Mouse (Mus musculus) liver, adult 2 months (tissue): ENCODE results near the gene Olfr635. TPM values are rescaled to one million over a fixed set of nuclear protein-coding genes. Genes with fewer than 3 reads are reported as not detected.

ENCODE experiments used
- DNase-seq: peaks from one replicate; pipeline ENCODE4 v3.0.0-alpha.2; 2011; ENCODE audit warnings: low read depth, low spot score; ENCODE audit errors: extremely low read depth
- H3K27ac ChIP-seq: fragments of 200-500 bp; replicated peaks from 2 replicates; pipeline ENCODE4 v1.5.1; 2012; ENCODE audit warnings: low read depth, mild to moderate bottlenecking, control low read depth, inconsistent platforms, low read length; ENCODE audit not compliant: insufficient read depth
- H3K27me3 ChIP-seq: fragments of 200-500 bp; 2 replicates; pipeline ENCODE4 v1.6.1; 2012; ENCODE audit warnings: mild to moderate bottlenecking, moderate library complexity, low read length, inconsistent platforms; ENCODE audit not compliant: control insufficient read depth, insufficient read depth
- H3K36me3 ChIP-seq: fragments of 200-500 bp; 2 replicates; pipeline ENCODE4 v1.6.1; 2012; ENCODE audit warnings: low read length, inconsistent platforms; ENCODE audit not compliant: control insufficient read depth, insufficient read depth
- H3K4me1 ChIP-seq: fragments of 200-500 bp; 2 replicates; pipeline ENCODE4 v1.6.1; 2011; ENCODE audit warnings: low read length; ENCODE audit not compliant: control insufficient read depth, insufficient read depth
- H3K4me3 ChIP-seq: fragments of 200-500 bp; 2 replicates; pipeline ENCODE4 v1.5.1; 2011; ENCODE audit warnings: low read depth, mild to moderate bottlenecking, control low read depth, low read length, moderate library complexity; ENCODE audit not compliant: insufficient read depth
- H3K79me2 ChIP-seq: fragments of 200-500 bp; 2 replicates; pipeline ENCODE4 v1.6.1; 2012; ENCODE audit warnings: inconsistent platforms, mild to moderate bottlenecking, low read length, moderate library complexity; ENCODE audit not compliant: control insufficient read depth, insufficient read depth
- H3K9ac ChIP-seq: fragments of 200-500 bp; 2 replicates; pipeline ENCODE4 v1.6.1; 2012; ENCODE audit warnings: low read depth, mild to moderate bottlenecking, control low read depth, inconsistent platforms, low read length
- CTCF ChIP-seq: fragments of 200-500 bp; IDR thresholded peaks from 2 replicates; pipeline ENCODE4 v1.5.1; 2011; ENCODE audit warnings: low read depth, low read length, control low read depth
- POLR2A ChIP-seq: fragments of 200-500 bp; IDR thresholded peaks from 2 replicates; pipeline ENCODE4 v1.6.1; 2011; ENCODE audit warnings: low read length, control low read depth; ENCODE audit not compliant: insufficient read depth; ENCODE audit errors: extremely low read depth
- WGBS: fragments of 180-500 bp; shearing (Covaris S2); methylation state at CpG from one replicate; pipeline ENCODE4 v1.1.7; 2018; 5-methylcytosine and 5-hydroxymethylcytosine counted together
- polyA plus RNA-seq: library from polyadenylated mRNA; depleted of rRNA; stranded (reverse); fragments of >200 nt; gene quantifications from 2 replicates; pipeline ENCODE4 v1.2.3, GENCODE M21; 2012
- total RNA-seq: library from RNA; depleted of rRNA; stranded (reverse); fragments of >200 nt; gene quantifications from 2 replicates; pipeline ENCODE4 v1.2.3, GENCODE M21; 2014

Gene Olfr635
- total and polyA plus RNA-seq, 2 experiments, result not detected

DNA sequence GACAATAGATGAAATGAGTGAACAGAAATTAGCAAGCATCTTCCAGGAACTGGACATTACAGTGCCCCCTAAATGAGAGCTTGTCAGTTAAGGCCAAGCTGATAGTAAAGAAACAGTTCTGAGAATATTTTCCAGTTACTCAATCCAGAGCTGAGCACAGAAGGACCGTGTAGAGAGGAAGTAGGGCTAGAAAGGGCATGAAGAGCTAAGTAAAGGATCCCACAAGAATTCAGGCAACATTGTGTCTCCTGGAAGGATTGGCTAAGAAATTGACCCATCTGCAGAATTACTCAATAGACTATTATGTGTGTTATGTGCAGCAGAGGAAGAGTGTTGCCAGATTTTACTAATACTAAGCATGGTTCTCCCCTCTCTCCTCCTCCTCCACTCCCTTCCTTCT lies 830 bp downstream of the Olfr635 start:
- DNase-seq, result no peak
- Histone ChIP-seq H3K79me2 (no peaks in the 10 kb centered on the region), H3K27ac (no peak overlapping the region), H3K4me1 (no peaks in the 10 kb centered on the region), H3K4me3 (no peak overlapping the region), H3K36me3 (no peaks in the 10 kb centered on the region), H3K9ac (no peak overlapping the region), H3K27me3 (no peaks in the 10 kb centered on the region)
- no peak for TF ChIP-seq POLR2A
- TF ChIP-seq CTCF, result no peak
- WGBS, result 44% methylated on average over 1 of the region's 1 CpGs

DNA sequence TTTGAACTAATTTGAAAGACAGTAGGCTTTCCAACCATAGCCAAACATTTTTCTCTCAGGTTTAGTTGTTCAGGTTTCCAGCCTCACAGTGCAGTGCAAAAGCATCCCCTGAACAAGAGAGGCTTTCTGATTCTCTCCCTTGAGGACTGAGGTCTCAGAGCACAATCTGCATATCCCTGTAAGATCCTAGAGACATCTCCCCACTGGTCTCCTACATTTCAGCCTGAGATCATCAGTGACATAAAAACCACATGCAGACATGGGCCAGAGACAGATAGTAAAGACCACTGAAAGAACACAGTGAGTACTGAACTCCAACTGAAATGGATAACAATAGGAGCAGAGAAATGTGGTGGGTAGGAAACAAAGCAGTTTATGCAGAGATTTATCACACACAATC lies 27.5 kb downstream of the Olfr635 start, which contains the start of gene Olfr638:
Olfr638 (plus strand) TSS at position 301 of the 400 bp plus-strand sequence.
- Histone ChIP-seq H3K4me1 (no peaks in the 10 kb centered on the region), H3K27me3 (no peaks in the 10 kb centered on the region), H3K27ac (no peak within 1 kb of the TSS), H3K79me2 (no peaks in the 10 kb centered on the region), H3K4me3 (no peak within 1 kb of the TSS), H3K9ac (no peak within 1 kb of the TSS), H3K36me3 (no peaks in the 10 kb centered on the region)
- DNase-seq, result no peak
- no peak for TF ChIP-seq POLR2A
- TF ChIP-seq CTCF, result no peak

DNA sequence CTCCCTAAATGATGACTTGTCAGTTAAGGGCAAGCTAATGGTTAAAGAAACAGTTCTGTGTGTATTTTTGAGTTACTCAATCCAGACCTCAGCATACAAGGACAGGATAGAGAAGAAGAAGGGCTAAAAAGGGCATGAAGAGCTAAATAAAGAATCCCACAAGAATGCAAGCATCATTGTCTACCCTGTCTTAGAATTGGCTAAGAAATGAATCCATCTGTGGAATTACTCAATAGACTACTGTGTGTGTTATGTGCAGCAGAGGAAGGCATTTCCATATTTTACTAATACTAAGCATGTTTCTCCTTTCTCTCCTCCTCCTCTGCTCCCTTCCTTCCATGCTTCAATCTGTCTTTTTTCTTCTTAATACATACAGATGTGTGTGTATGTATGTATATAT lies 28.2 kb downstream of the Olfr635 start:
- Histone ChIP-seq H3K4me1 (no peaks in the 10 kb centered on the region), H3K27me3 (no peaks in the 10 kb centered on the region), H3K4me3 (no peak overlapping the region), H3K27ac (no peak overlapping the region), H3K36me3 (no peaks in the 10 kb centered on the region), H3K79me2 (no peaks in the 10 kb centered on the region), H3K9ac (no peak overlapping the region)
- DNase-seq, result no peak
- no peak for TF ChIP-seq POLR2A
- TF ChIP-seq CTCF, result no peak

DNA sequence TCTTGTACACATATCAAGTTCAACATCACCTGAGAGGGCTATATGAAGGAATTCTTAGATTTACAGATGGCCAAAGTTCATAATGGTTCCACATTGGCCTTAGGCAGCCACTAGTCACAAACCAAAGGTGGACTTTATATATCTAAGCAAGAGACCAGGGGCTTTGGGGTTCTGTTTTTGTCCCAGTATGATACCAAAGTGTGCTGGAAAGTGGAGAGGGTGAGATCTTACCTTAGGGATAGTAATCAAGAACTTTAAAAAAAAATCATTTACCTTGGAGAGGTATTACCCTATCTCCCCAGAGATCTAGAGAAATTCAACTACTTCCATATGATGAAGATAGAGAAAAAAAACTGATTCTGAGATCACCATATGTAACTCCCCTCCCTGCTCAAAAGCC lies 46.3 kb downstream of the Olfr635 start, which contains the start of gene Olfr639:
Olfr639 (minus strand) TSS at position 101 of the 400 bp plus-strand sequence.
- H3K4me1 ChIP-seq, result no peaks in the 10 kb centered on the region
- H3K36me3 ChIP-seq, result no peaks in the 10 kb centered on the region
- H3K79me2 ChIP-seq, result no peaks in the 10 kb centered on the region
- no peak within 1 kb of the TSS for H3K9ac ChIP-seq
- H3K27ac ChIP-seq, result no peak within 1 kb of the TSS
- TF ChIP-seq CTCF (no peak), POLR2A (no peak)
- H3K27me3 ChIP-seq, result no peaks in the 10 kb centered on the region
- H3K4me3 ChIP-seq, result no peak within 1 kb of the TSS
- no peak for DNase-seq

DNA sequence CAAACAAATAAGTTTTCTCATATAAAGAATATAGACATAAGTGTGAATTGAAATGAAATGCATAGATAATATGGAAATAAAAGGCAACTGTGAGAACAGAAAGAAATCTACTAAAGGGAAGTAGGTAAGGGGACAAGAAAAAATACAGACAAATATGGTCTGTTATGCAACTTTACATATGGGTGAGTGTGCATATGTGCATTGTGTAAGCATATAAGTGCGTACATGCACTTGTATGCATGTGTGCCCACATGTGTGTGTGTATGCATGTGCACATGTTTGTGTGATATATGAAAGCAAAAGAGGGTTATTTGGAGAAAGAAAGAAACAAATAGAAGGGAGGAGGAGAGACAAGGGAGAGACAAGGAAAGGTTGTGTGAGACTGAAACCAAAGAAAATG lies 48.0 kb downstream of the Olfr635 start:
- DNase-seq, result no peak
- H3K36me3 ChIP-seq, result no peaks in the 10 kb centered on the region
- H3K4me3 ChIP-seq, result no peak overlapping the region
- no peaks in the 10 kb centered on the region for H3K4me1 ChIP-seq
- 63% methylated on average over 1 of the region's 1 CpGs for WGBS
- H3K79me2 ChIP-seq, result no peaks in the 10 kb centered on the region
- H3K9ac ChIP-seq, result no peak overlapping the region
- H3K27me3 ChIP-seq, result no peaks in the 10 kb centered on the region
- TF ChIP-seq CTCF, result no peak
- no peak for TF ChIP-seq POLR2A
- H3K27ac ChIP-seq, result no peak overlapping the region

DNA sequence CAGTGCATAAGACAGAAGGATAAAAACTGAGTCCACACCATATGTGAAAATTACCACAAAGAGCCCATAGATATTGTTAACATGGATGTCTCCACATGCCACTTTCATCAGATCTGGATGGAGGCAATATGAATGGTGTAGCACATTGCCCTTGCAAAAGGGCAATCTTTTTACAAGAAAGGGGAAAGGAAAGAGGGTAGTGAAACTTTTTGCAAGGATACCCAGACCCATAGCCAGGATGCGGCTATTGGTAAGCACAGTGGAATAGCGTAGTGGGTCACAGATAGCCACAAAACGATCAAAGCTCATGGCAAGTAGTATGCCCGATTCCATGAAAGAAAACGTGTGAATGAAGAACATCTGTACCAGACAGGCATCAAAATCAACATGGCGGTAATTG lies 50.7 kb downstream of the Olfr635 start:
- no peak overlapping the region for H3K4me3 ChIP-seq
- no peaks in the 10 kb centered on the region for H3K36me3 ChIP-seq
- 82% methylated on average over 6 of the region's 6 CpGs for WGBS
- DNase-seq, result no peak
- no peaks in the 10 kb centered on the region for H3K27me3 ChIP-seq
- no peaks in the 10 kb centered on the region for H3K4me1 ChIP-seq
- TF ChIP-seq CTCF (no peak), POLR2A (no peak)
- no peaks in the 10 kb centered on the region for H3K79me2 ChIP-seq
- no peak overlapping the region for H3K27ac ChIP-seq
- no peak overlapping the region for H3K9ac ChIP-seq
